In the genomic region with DNA sequence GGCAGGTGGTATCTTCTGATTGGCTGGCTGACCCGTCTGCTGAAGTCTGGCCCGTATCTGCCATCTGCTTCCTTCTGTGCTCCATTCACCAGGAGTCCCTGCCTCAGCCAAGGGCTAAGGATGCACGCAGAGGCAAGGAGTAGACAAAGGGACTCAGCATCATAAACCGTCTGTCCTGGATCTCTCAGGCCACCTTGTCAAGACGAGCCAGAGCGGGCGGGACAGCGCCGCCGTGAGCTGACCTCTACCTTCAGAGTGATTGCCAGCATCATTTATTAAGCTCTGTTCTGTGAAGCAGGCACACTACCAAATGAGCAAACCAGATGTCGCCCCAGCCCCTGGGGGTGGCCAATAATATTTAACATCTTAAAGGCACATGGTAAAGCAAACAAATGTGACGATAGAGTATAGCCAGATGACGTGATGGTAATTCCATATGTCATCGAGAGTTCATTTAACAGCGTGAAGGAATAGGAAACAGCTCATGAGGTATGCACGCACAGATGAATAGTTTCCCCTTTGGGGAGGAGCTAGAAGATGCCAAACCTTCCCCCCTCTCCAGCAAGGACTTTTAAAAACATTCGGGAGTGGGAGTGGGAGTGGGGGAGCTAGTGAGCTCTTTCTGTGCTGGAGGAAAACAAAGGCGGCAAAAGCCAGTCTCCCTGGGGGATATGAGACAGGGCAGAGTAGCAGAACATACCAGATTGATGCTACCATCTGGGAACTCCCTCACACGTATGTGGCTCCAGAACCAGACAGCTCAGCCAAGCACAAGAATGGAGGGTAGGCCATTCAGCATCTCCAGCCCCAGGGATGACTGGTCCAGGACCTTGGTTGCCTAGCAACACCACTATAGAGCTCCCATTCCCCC, we compare ENCODE assay signal across 9 mouse cellular contexts.
DNase-seq lines count a peak whose midpoint lies in the region; ATAC-seq lines count a peak whose summit lies in the region.
"Had no signal": no experiment of that assay in that cellular context is flagged by ENCODE, and none has a peak within 500 bp of the region (broad histone marks: within the 10 kb centered on the region; RNA-seq: fewer than 3 reads in every experiment).

No protein-coding gene starts in this region.

- H3K4me2 ChIP-seq in forebrain, embryonic 12.5 days = 0 out of 2 replicates have a peak overlapping the region, but pooled peaks have one; percentile 6

- ATAC-seq in forebrain, embryonic 12.5 days (ENCODE audit: low FRiP score) = peak; percentile 79

- peaks cover 50% of the 10 kb centered on the region for H3K4me1 ChIP-seq in forebrain, embryonic 12.5 days

- H3K4me3 ChIP-seq in forebrain, embryonic 12.5 days (replicated peaks) = no peak overlapping the region
- H3K4me3 ChIP-seq: myocyte had no signal

- DNase-seq in left cerebral cortex, adult 18-20 months (ENCODE audit: low spot score in 2 of 2) = peak; percentile 35 to 43
- no peak for DNase-seq in left cerebral cortex, adult 11 months (ENCODE audit: low spot score)
- peak; percentile 22 to 70 for DNase-seq in left cerebral cortex, postnatal 25 days (ENCODE audit: low spot score in 2 of 2)
- DNase-seq in retina, postnatal 1 day = peak; percentile 79
- no peak for DNase-seq in kidney, postnatal 36 days
- no peak for DNase-seq in adrenal gland, postnatal 25 days
- no peak for DNase-seq in kidney, adult 18-20 months

- WGBS in forebrain, embryonic 12.5 days = 61% methylated on average over 19 of the region's 19 CpGs

- peak overlapping the region; percentile 75 for H3K27ac ChIP-seq in forebrain, embryonic 12.5 days

- H3K9me3 ChIP-seq in forebrain, embryonic 12.5 days = no peaks in the 10 kb centered on the region

- intact Hi-C loops in left cerebral cortex, postnatal 25 days (cut with DNase I) = no loop called here

- H3K36me3 ChIP-seq in forebrain, embryonic 12.5 days (replicated peaks) = peaks cover 14% of the 10 kb centered on the region; the same call in 1 of the 2 replicates

- H3K9ac ChIP-seq in forebrain, embryonic 12.5 days = no peak overlapping the region

- H3K27me3 ChIP-seq in forebrain, embryonic 12.5 days = no peaks in the 10 kb centered on the region

Comparison
In these comparisons a context has a peak if more than half of its experiments do, and no peak if none do; other contexts are left out.
1. DNase-seq: peak in left cerebral cortex, adult 18-20 months (2 of 2), left cerebral cortex, postnatal 25 days (2 of 2) and retina, postnatal 1 day (single experiment); none in left cerebral cortex, adult 11 months (single experiment), kidney, postnatal 36 days (0 of 2), adrenal gland, postnatal 25 days (single experiment) and kidney, adult 18-20 months (single experiment).